Mouse (Mus musculus): Measurements from ENCODE around the gene Ctr9.

GRCm38 (mm10) chr7:111049652-111050421 is 21.1 kb downstream of the Ctr9 start:
- peak; percentile 55 for TF ChIP-seq CTCF (conservative IDR thresholded peaks at IDR 0.05; ENCODE audit: low read length)
- no peak for TF ChIP-seq POU5F1 (IDR thresholded peaks at IDR 0.05; ENCODE audit: borderline replicate concordance, low read length)
